Mouse (Mus musculus) cerebellum, adult 11-12 months (tissue): ENCODE measurements around the gene Ism2.
"Not testable (repeated sequence)": the region's sequence is repeated elsewhere in the genome, so short reads cannot be mapped to it uniquely, and the experiment has no call there.

Source experiments
- DNase-seq: peaks from one replicate; pipeline ENCODE4 v3.0.0; 2022

The Ism2 gene

GRCm38 (mm10) chr12:87284726-87285125 lies 14.8 kb downstream of the Ism2 start:
- DNase-seq = no peak

- no peak for DNase-seq
Measured at GRCm38 (mm10) chr12:87284268-87284667, 15.2 kb downstream of the Ism2 start.

GRCm38 (mm10) chr12:87283706-87284105 lies 15.8 kb downstream of the Ism2 start:
- DNase-seq = no peak

GRCm38 (mm10) chr12:87282743-87283142 lies 16.8 kb downstream of the Ism2 start:
- DNase-seq = no peak

GRCm38 (mm10) chr12:87281766-87282165 lies 17.7 kb downstream of the Ism2 start:
- no peak for DNase-seq

GRCm38 (mm10) chr12:87279879-87280278 lies 19.6 kb downstream of the Ism2 start:
- no peak for DNase-seq

- DNase-seq = no peak
Measured at GRCm38 (mm10) chr12:87279350-87279749, 20.2 kb downstream of the Ism2 start.

- no peak for DNase-seq
Measured at GRCm38 (mm10) chr12:87278118-87278730, 21.3 kb downstream of the Ism2 start.

GRCm38 (mm10) chr12:87277251-87277650 lies 22.3 kb downstream of the Ism2 start:
- DNase-seq = not testable (repeated sequence)

- no peak for DNase-seq
Measured at GRCm38 (mm10) chr12:87274853-87275831, 24.4 kb downstream of the Ism2 start.

- peak; percentile 29 for DNase-seq
Measured at GRCm38 (mm10) chr12:87267682-87268081, 31.8 kb downstream of the Ism2 start.

GRCm38 (mm10) chr12:87266827-87267603 lies 32.5 kb downstream of the Ism2 start:
- DNase-seq = no peak

- peak; percentile 92 for DNase-seq
Measured at GRCm38 (mm10) chr12:87266108-87266826, 33.2 kb downstream of the Ism2 start, which contains the start of the genes Vipas39 and Ahsa1. TSS of gene Vipas39 (minus strand) at chr12:87266256. TSS of gene Ahsa1 (plus strand) at chr12:87266479.

- DNase-seq = no peak
Measured at GRCm38 (mm10) chr12:87265444-87265843, 34.1 kb downstream of the Ism2 start.

- DNase-seq = no peak
Measured at GRCm38 (mm10) chr12:87260562-87260961, 38.9 kb downstream of the Ism2 start.

GRCm38 (mm10) chr12:87256629-87257028 lies 42.9 kb downstream of the Ism2 start:
- no peak for DNase-seq

GRCm38 (mm10) chr12:87253878-87254277 lies 45.6 kb downstream of the Ism2 start:
- DNase-seq = no peak

- DNase-seq = no peak
Measured at GRCm38 (mm10) chr12:87250161-87250560, 49.3 kb downstream of the Ism2 start.

GRCm38 (mm10) chr12:87238632-87239031 lies 60.9 kb downstream of the Ism2 start, which contains the start of gene Noxred1:
TSS of gene Noxred1 (minus strand) at chr12:87238732.
- DNase-seq = no peak

- no peak for DNase-seq
Measured at GRCm38 (mm10) chr12:87236882-87237483, 62.5 kb downstream of the Ism2 start.

GRCm38 (mm10) chr12:87230379-87230895 lies 69.1 kb downstream of the Ism2 start:
- DNase-seq = no peak

GRCm38 (mm10) chr12:87229633-87230032 lies 69.9 kb downstream of the Ism2 start:
- no peak for DNase-seq
